Mouse (Mus musculus): ENCODE measurements at regions not wholly inside any gene's neighbourhood (a gene's known extent, or its start where the extent isn't known, plus 50 kb on each side); places are given as distances from the start of the nearest gene placed in this dataset.

DNA sequence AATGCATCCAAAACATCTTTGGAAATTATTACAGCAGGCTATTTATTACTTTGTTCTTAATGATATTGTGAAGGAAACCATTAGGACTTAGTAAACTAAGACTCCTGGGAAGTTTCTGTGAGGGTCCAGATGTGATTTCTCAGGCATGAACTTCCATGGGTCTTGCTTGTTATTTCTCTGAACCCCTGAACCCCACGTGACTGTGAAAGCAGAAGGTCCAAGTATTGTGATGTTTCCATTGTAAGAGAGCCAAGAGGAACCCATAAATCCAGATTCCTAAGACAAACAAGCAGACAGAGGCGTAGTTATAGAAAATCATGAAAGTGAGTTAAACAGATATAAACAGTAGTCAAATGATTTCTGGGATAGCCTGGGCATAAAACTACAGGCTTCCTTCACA is 157.1 kb upstream of the Fndc3a start:
- TF ChIP-seq CTCF (IDR thresholded peaks at IDR 0.05; ENCODE audit: borderline replicate concordance, control insufficient read depth, extremely low read depth, insufficient read depth, low read length, poor library complexity) (no peak), POLR2A (IDR thresholded peaks at IDR 0.05; ENCODE audit: control insufficient read depth, extremely low read depth, insufficient read depth, low read length, poor library complexity) (no peak)
